Mouse (Mus musculus) thymus, postnatal 14 days (tissue): Measurements from ENCODE around the gene Hemgn.

Source experiments
- DNase-seq: peaks from one replicate; pipeline ENCODE4 v3.0.0; 2021

Gene Hemgn

DNA sequence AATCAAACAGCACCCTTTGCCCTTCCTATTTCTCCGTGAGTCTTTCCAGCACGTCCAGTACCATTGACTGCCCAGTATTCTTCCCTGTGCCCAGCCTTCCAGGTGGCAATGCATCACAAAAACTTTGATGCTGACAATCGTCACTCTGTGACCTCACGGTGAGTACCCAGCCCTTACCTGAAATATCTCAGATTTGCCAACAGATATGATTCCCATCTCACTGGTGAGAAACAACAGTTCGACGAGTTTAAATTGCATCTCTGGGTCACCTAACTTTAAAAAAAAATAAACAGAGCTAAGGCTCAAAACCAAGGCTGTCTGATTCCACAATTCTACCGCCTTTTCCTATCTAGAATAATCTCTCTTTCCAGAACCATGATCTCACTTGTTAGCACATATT lies at the start of gene Hemgn:
Hemgn (minus strand) TSS at position 101 of the 400 bp plus-strand sequence.
- DNase-seq = no peak

DNA sequence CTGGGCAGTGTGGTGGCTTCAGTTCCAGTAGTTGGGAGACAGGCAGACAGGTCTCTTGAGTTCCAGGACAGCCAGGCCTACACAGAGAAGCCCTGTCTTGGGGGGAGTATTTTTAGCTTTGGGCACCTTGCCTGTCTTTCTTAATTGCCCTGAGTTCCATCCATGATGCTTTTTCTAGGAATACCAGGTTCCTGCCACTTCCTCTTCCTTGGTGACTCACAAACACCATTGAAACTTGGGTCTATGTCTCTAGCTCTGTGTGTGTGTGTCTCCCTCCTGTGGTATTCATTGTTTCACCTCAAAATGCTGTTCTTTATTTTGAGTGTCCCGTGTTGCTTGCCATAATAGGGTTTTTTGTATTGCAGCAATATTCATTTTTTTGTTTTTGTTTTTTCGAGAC lies 45.1 kb upstream of the Hemgn start:
- DNase-seq = no peak

DNA sequence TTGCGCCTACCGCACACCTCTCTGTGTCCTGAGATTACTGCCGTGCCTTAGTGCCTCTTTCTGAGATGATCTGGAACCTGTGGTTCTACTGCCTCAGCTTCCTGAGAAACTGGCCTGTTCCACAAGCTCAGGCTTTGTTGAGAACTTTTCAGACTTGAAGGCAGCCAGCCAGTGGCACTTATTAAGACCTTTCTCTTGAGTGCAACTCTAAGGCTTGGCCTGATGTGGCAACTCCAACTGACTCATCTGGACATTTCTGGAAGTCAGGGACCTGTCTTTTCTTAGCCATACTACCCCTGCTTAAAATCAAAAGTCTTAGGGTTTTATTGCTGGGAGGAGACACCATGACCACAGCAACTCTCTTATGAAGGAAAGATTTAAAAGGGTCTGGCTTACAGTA lies 43.9 kb upstream of the Hemgn start:
- DNase-seq = no peak

DNA sequence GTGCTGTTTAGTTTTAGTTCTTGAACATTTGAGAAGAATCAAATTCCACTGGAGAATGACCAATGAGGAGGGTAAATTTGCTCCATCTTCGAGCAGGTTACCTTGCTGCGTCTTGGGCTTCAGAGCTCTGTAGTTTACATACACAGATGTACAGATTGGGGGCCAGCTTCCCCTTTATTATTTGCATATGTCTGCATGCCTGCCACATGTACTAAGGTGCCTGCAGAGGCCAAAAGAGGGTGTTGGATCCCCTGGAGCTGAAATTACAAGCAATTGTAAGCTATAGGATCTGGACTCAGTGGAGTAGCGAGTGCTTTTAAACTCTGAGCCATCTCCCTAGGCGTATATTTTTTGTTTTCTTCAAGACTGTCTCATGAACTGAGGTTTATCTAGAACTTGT lies 43.5 kb upstream of the Hemgn start:
- DNase-seq = no peak

DNA sequence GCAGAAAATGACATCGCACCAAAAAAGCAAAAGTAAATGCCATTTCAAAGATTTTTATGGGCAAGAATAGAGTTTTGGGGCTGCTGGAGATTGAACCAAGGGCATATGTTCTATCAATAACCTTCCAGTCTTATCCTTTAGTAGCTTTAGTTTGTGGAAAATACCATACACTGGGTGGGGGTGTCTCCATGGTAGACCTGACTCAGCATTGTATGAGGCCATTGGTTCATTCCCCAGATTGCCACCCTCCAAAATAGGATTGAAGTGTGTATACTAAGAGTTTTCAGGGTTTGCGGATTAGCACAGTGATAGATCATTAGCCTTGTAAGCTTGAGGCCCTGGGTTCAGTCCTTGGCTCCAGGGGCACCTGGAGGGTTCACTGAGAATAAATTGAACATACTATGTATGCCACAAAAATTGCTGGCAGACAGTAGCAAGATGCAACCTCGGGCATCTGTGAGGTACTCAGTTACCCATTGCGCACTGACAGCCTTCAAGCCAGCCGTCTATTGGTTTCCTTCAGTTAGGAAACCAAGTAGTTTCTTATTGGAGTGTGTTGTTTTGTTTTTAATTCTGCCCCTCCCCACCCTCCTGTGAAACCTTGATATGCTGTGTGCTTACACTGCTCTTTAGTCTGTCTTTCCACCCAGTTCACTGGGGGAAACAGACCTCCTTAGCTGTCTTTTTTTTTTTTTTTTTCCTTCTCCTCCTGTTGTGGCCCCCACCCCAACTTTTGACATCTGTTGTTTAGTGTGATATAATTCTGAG lies 41.0 kb upstream of the Hemgn start:
- DNase-seq = no peak

DNA sequence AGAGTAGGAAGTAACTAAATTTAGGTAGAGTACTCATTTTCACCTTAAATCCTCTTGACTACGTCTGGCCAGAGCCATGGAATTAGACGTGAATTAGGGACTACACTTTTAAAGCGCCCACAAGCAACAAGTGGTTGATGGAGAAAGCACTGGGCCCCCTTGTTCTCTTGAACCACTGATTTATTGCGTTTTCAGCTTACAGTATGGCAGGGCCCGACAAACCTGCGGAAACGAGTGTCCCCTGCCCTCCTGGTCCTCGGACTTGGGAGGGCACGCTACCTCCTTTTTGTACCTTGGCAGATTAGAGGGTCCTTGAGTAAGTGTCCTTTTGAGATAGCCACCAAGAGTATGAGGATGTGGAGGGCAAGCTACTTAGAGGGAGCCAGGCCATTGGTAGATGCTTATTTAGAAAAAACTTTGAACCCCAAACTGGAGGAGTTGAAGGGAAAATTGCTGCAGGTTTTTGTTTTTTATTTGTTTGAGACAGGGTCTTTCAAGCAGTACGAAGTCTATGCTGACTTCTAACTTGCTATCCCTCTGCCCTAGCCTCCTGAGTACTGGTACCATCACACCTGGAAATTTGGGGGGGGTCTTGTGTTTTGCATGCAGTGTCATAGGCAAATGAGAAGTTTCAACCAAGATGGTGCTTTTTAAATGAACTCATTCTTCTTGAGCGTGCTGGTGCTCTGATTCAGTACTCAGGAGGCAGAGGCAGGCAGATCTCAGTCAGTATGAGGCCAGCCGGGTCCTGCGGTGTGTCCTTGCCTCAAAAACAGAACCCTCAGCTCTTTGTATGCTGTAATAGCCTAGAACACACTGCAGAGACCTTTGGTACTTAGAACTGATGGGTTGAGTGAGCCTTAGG lies 39.8 kb upstream of the Hemgn start:
- DNase-seq = peak; percentile 23

DNA sequence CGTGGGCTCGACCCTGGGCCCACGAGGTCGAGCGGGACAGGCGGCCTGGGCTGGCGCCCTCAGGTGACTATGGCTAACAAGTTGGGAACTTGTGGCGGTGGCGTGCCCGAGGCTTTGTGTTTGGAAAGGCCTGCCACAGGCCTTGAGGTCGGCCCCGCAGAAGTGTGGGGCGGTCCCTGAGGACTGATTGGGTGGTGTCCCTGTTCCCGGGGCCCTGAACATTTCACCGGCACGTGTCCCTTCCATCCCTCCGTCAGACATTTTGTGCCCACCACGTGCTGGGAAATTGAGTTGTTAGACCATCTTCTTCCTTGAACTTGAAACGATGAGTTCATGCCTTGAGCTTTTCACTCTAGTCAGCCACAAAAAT lies 39.2 kb upstream of the Hemgn start:
- peak; percentile 62 for DNase-seq

DNA sequence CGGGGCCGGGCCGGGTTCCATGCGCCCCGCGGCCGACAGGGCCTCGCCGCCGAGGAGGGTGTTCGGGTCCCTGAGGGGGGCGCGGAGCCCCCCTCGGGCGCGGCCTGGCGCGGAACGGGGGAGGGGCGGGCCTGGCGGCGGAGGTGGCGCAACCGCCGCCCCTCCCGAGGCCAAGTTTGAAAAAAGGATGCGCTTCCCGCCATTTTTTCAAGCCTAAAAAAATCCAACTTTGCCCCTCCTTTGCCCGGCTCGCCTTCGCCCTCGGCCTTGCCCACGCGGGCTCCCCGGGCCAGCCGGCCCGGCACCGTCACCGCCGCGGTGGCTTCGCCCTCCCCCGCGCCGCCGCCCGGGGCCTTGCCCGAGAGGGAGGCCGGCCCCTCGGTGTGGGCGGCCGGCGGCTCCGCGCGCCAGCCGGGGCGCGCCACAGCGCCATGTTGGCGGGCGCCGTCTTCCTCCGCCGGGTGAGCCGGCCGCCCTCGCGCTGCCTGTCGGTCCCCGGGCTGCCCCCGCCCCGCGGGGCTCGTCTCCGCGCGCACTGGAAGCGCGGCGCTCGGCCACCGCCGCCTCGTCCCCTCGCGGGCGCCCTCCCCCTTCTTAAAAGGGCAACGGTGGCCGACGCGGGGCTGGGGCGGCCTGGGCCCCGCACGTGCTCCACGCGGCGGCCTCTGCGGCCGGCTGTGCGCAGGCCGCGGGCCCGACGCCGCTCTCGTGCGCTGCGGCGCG lies 38.6 kb upstream of the Hemgn start:
- DNase-seq = peak; percentile 81

DNA sequence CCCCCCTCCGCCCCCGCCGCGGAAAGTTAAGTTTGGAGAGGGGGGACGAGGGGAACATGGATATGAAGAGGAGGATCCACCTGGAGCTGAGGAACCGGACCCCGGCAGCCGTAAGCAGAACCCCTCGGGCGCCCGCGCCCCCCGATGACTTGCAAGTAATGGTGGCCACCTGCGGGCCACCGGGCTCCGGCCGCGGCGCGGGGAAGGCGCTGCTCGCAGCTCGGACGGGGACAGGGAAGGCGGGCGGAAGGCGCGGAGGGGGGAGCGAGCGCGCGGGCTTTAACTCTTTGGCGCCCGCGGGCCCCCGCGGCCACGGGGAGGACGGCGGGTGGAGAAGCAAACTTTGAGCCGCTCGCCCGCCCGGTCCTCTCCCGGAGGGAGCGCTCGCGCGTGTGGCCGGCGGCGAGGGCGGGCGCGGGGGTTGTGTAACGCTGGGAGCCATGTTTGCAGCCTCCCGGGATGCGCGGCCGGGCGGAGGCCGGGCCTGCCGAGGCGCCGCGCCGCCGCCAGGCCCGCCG lies 38.0 kb upstream of the Hemgn start:
- peak; percentile 85 for DNase-seq

DNA sequence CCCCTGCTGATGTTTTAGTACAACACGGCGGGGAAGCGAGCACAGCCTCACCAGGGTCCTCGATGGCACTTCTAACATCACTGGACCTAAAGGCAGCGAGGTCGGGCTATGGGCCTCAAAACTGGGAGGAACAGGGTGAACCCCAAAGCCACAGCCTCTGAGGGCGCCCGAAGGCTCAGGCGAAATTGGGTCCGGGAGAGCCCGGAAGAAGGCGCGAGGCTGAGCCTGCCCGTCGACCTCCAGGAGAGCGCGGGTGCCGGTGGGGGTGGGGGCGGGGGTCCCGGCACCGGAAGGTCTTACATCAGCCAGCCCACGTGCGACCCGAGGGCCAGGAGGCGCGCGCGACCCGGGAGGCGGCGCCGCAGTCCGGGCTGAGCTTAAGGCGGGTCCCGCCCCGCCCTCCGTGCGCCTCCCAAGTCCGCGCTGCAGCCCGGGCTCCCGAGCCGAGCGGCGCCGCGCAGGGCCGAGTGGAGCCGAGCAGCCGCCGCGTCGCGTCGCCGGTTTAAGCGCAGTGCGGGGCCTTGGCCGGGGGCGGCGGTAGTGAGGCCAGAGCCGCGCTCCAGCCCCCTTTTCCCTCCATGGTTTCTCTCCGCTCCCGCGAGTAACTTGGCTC lies 37.3 kb upstream of the Hemgn start, which contains the start of gene Anp32b:
Anp32b (plus strand) TSS at position 384 of the 613 bp plus-strand sequence.
- peak; percentile 96 for DNase-seq

DNA sequence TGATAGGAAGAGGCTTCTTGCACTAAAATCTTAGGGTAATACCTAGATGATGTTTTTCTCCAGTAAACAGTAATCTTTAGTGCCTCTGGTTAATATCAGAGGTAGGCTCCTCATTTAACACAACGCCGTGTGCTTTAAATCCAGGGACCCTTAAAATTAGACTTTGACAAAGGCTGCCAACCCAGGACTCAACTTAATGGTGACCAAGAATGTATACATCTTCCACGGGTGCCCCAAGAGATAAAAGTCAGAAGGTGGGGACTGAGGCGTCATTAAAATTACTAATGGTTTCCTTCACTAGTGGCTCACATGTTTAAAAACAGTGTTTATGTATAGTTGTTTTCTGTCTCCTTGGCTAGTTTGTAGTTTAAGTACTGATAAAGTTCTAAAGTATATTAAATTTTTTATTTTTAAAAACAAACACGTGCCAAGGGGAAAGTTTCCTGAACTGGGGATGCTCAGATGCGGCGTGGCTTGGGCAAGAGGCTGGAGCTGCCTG lies 36.8 kb upstream of the Hemgn start:
- DNase-seq = no peak

DNA sequence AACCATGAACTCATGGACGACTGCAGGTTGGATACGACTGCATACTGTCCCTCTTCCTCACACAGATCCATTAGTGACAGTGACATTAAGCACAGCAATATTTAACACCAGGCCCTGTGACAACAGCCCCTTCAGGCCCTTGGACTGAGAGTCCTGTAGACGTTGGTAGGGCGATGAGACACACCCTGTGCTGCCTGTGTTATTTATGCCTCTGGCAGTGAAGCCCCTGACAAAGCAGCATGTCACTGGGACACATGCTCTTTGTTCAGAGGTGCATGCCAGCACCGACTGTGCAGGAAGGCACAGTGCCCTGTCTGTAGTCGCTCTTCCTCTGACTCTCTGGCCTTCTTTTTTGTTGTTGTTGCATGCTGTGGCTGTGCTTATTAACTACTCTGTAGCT lies 35.6 kb upstream of the Hemgn start:
- DNase-seq = peak; percentile 55

DNA sequence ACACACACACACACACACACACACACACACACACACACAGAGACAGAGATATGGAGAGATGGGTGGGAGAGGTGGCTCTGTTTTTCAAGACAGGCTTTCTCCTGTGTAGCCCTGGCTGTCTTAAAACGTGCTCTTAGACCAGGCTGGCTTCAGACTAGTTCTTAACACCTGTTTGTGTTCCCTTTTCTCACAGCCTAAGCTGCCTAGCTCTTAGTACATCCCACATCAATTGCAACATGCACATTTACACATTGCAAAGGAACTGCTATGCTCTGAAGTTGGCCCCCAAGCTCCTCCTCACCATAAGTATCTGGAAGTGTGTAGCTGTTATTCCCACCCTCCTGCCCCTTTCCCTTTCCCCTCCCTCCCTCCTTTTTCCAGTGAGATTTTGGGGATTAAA lies 34.2 kb upstream of the Hemgn start:
- peak; percentile 53 for DNase-seq

DNA sequence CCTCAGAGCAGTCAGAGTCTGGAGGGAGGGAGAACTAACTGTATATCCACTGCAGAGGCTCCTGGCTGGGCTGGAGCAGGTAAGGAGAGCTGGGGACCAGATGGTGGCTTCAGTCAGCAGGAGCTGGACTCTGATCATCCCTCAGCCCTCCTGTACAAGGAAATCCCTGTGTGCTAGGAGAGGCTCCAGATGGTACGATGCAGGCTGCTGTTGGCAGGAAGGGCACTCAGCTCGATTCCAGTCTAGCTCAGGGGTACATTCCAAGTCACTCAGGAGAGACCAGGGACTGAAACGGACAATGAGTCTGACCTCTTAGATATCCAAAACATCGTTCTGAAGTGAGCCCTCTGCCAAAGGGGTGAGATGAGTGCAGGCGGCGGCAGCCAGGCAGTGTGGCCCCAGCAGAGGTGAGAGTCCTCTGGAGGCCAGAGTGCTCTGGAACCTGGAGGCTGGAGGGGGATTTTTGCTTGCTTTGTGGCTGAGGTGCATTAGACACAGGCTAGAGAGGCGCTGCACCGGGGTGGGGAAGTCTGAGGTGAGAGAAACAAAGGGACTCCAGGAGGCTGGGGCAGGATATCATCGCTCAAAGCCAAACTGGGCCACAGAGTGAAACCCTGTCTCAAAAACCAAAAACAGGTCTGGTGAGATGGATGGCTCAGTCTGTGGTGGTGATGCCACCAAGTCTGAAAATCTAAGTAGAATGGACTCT lies 32.1 kb upstream of the Hemgn start:
- DNase-seq = peak; percentile 55

DNA sequence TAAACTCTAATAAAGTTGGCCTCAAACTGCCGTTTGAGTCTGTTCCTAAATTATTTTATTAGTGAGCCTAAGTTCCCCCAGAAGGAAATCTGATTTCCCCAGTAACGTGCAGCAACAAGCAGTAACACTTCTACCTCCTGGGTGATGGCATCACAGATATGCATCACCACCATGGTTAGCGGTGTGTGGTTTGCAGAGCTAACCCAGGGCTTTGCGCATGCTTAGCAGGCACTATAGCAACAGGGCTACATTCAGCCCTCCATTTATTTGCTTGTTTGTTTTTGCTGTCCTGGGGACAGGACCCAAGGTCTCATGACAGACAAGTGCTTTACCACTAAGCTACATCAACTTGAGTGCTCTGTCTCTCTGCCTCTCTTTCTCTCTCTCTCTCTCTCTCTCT lies 29.2 kb upstream of the Hemgn start:
- peak; percentile 47 for DNase-seq

DNA sequence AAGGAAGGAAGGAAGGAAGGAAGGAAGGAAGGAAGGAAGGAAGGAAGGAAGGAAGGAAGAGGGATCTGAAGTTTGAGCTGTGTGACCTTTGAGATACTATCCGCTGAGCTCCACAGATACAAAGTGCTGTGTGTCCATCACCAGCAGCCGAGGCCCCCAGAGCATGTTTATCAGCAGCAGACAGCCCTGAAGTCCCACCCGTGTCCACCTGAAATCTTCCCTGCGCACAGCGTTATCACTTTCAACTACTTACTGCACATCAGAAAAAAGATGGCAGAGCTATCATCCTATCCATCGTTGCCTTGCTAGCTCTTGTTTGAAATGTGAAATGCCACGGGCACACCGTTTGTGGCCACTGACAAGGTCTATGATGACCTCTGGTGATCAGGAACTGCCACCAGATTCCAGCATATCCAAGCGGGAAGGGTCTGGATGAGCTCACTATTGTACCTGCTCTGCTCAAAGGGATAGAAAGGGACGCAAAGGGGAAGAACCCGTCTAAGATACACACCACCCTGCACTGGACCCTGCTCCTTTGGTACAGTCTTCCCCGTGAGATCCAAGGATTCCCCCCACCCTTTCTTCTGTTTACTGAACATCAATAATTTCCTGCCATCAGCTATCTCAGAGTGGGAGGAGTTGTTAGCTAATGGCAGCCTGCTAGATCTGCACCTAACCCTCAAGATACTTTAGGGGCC lies 19.2 kb upstream of the Hemgn start:
- no peak for DNase-seq

DNA sequence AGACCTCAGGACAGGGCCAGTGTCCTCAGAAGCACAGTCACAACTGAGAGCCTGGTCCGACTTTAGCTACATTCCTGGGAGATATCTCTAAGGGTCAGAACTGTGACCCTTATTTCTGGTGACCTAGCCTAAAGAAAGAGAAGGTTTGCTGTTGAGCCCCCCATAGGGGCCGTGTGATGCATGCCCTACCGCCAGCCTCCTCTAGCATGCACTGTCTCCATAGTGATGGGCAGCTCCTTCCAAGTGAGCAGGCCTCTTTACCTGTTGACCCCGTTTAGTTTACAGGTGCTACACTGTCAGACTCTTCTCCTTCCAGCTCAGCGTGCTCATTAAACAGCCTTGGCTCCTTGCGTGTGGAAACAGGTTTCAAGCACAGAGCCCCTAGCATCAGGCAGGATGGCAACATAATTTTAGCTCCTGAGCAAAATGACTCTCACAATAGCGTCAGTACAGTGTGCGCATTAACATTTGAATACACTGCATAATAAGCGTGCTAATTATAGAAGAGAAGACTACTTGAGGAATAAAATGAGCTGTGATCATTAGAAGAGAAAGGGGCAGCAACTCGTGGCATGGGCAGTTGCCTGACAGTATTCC lies 15.7 kb upstream of the Hemgn start:
- no peak for DNase-seq

DNA sequence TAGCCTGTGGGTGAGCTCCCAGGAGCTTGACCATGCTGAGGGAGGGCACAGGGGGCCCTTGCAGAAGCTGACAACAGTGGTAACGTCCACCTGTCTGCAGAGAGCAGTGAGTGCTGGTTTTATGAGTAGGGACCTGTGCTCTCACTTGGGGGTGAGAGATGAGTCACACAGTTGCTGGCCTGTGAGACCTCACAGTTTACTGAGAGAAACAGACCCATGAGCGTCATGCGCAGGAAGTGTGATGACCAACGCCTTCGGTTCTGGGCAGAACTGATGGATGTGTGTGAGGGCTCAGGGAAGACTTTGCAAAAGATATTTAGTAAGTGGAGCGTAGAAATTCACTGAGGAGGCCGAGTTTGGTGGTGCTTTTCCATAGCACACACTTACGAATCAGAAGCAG lies 9.3 kb upstream of the Hemgn start:
- DNase-seq = no peak

DNA sequence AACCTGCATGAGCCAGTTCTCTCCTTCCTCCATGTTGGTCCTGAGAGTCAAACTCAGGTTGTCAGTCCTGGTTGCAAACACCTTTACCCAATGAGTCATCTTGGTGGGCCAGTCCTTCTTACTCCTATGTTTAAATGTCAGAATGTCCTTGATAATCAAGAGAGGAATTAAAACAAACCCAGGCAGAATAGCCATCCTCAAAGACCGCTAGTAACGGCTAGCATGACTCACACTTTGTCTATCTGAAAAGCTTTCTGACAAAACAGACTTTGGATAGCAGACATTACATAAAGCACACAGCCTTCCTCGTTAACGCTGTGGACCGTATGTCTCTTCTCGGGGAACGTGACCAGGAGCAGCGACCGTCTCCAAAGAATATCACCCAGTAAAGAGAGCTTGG lies 5.5 kb upstream of the Hemgn start:
- DNase-seq = no peak

DNA sequence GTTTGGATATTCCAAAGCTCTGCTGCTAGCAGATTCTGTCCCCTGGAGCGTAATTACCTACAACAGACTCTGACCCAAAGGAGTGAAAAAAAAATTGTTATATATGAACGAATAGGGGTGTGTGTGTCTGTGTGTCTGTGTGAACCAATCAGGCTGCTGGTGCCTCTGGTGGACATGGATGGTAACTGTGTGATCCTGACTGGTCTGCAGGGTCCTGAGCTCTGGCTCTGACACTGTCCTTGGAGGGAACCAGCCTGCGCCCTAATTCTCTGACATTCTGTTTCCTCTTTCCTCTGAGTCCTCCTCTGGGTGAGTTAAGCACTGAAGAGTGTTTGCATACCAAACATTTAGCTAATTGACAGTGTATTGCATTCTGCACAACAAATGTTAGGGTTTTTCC lies 4.2 kb upstream of the Hemgn start:
- peak; percentile 21 for DNase-seq

DNA sequence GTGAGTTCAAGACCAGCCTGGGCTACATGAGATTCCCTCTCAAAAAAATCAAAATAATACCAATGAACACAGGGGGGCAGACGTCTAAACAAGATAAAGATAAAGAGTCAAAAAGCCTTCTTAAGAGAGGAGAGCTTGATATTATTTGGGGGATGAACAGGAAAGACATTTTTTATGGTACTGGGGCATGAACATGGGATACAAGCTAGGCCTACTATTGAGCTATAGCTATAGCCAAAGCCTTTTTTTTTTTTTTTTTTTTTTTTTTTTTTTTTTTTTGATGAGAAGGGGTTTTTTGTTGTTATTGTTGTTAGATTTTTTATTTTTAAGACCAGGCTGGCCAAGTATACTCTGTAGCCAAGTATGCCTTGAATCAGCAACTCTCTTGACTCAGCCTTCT lies 1.2 kb downstream of the Hemgn start:
- DNase-seq = no peak
